Mouse (Mus musculus) urinary bladder, postnatal 4 days (tissue): ENCODE measurements at regions not wholly inside any gene's neighbourhood (a gene's known extent, or its start where the extent isn't known, plus 50 kb on each side); places are given as distances from the start of the nearest gene placed in this dataset.

Experiments
- DNase-seq, 2 experiments: peaks; one replicate each; pipeline ENCODE4 v3.0.0; 2021 to 2022; ENCODE audit warnings: low spot score in 2 of 2

- DNase-seq, result no peak
These were observed 51.1 kb upstream of the Adra1b start for GRCm38 (mm10) chr11:43952151-43952550.

DNA sequence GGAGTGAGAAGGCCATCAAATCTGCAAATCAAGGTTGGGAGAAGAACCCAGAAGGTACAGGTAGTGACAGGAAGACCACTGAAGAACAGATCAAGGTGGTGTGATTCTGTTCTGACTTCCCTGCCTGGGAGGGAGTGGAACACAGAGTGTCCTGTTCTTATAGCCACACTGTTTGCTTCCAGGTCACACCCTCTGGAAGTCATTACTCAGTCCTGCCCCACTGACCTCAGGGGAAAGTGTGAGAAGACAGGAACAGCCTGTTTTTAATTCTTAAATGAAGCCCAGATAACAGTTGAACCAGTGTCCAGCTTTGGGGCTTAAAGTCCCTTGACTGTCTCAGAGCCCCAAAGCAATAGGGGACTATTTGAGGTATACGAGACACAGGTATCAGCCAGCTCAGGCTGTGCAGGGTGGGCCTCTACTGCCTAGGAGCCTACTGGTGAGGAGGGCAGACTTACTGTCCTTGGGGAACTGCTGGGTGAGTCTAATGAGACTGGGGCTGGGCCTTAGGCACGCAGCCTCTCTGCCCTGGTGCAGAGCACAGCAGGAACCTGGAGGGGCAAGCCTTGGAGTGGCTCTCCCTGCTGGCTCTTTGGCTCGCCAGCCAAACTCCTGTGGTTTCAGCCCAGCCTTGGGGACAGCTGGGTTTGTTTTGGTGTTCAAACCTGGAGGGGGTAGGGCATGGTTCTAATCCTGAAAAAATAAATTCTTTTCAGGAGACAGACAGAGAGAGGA, 57.4 kb upstream of the Adra1b start:
- DNase-seq, result no peak

GRCm38 (mm10) chr11:43958976-43959315, 57.9 kb upstream of the Adra1b start:
- no peak for DNase-seq

DNA sequence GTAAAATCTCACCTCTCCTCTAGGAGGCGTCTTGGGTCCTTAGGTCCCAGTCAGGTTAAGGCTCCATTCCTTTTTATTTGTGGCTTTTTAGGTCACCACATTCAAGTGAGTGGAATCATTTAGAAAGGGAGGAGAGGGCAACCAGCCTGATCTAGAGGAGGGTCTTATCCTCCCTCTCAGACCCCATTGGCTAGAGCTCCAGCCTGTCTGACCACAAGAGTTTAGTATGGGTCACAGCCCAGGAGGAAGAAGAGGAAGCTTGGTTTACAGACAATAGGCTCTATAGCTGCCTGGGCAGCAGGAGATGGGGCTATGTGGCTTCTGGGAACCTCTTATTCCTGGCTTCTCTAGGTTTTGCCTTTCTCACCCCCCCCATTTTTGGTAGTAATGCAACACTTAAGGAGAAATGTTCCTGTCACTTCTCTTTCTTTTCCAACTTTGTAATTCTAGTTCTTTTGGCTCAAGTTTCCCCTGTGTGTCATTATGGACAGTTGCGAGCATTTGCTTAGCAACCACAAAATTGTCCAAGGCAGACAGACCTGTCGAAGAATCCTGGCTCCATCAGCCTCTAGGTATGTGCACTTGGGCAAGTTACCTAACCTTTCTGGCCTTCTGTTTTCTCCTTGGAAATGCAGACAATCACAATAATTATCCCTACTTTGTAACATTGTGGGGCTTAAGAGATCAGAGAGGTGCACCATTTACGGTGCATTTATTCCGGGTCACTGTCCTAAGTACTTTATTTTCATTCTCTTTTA, 59.5 kb upstream of the Adra1b start:
- no peak for DNase-seq

- no peak for DNase-seq
These were observed 60.5 kb upstream of the Adra1b start for GRCm38 (mm10) chr11:43961398-43962070.

- DNase-seq, result no peak
These were observed 66.8 kb upstream of the Adra1b start for GRCm38 (mm10) chr11:43967764-43968163.

- no peak for DNase-seq
These were observed 70.9 kb upstream of the Adra1b start for GRCm38 (mm10) chr11:43971886-43972285.

DNA sequence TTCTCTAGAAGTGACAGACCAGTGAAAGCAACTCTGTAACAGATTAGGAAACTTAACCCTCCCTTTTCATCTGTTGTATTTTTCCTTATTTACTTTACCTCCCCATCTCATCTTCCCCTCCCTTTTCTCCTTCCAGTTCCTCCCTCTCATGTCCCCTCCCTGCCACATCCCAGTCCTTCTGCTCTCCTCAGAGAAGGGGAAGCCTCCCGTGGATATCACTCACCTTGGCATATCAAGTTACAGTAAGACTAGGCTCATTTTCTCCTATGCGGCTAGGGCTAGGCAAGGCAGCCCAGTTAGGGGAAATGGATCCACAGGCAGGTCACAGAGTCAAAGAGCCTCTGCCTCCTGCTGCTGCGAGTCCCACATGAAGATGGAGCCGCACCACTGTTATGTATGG, 75.0 kb upstream of the Adra1b start:
- DNase-seq, result no peak

DNA sequence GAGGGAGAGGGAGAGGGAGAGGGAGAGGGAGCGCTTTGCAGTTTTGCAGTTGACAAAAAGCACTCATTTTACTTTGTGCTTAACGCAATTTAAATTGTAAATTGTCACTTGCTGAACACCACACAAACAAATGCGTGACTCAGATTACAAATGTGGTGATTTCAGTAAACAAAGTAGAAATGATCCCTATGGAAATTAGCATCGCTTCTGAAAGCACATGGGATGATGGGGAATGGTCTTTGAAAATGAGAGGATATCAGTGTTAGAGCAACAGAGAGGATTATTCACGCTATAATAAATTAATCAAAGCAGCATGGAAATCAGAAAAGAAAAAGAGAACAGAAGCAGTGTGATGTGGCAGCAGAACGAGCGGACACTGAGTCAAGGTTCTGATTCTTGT, 78.4 kb upstream of the Adra1b start:
- no peak for DNase-seq

DNA sequence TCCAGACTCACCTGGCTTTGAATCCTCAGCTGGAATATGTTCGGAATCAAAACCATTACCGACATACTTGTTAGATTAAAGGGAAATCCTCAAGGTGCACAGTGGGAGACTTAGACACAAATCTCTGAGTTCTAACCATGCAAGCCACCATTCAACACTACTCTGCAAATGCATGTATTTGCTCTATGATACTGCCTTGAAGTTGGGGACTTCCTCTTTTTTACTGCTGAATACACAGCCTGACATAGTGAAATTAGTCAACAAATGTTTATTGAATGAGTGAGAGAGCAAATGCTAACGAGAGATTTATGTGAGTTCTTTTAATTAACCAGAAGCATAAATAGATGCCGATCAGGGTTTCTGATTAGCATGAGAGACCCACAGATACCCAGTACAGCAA, 79.4 kb upstream of the Adra1b start:
- no peak for DNase-seq

DNA sequence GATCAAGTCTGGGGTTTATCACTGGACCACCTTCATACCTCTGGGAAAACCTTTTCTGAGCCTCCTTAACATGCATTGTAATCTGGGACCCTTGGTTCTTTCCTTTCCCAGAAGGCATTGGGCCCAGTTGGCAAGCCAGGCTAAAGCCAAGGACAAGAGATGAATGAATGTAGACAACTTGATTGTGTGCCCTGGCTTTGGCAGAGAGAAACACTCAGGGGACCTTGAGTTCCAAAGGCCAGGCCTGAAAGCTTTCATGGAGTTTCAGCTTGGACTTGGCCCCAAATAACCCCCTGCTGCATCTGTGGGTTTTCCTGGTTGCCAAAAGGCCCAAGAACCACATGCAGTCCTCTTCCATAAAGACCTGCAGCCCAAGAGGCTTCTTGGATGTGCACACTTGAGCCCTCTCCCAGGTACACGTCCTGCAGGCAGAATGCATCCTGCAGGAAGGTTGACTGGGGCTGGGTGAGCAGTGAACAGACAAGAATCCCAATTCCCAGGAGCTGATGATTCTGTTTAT, 89.0 kb upstream of the Adra1b start:
- DNase-seq, result no peak

DNA sequence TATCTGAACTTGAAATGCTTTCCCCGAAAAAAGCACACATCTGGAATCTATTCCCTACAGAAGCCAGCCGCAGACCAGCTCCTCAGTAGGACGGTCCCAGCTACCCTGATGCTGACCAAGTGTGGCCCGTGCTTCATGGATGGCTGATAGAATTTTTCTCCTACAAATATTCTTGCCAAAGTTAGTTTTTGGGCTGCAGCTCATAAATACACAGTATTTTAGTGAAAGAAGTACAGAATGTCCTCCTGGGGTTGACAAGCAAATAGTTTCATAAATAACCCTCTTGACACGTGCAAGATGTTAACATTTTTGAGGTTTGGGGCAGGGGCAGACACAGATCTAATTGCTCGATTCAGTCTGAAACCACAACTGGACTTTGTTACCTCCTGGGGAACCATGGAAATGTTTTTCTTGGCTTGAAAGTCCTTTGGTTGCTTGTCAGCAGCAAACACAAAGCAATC, 91.0 kb upstream of the Adra1b start:
- DNase-seq, result no peak

DNA sequence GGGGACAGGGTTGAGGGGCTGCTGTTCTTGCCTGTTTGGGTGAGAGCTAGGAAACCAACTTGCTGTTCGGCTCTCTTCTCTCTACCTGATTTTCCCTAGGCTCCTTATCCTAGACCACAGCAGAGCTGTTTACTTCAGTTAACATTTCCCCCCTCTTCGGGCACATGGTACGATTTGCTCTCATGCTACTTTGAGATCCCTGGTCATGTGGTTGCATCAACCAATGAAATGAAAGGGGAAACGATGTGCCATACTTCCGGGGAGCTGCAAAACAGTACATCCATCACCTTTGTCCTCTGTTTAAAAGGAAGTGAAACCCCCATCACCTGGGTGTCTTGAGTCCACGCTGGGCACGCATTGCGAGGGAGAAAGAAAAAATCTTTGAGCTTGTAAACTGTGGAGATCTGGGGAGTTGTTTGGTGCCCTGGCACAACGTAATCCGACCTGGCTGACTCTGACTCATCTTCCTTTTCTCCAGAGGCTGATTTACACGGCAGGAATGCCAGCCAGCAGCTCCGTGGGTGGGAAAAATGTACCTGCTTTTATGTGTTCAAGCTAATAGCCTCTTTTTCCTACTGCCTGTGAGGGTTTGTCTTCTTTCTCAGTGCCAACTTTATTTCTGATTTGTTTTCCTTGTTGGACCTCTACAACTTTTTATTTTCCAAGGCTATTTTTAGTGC, 97.2 kb upstream of the Adra1b start:
- DNase-seq, result no peak

DNA sequence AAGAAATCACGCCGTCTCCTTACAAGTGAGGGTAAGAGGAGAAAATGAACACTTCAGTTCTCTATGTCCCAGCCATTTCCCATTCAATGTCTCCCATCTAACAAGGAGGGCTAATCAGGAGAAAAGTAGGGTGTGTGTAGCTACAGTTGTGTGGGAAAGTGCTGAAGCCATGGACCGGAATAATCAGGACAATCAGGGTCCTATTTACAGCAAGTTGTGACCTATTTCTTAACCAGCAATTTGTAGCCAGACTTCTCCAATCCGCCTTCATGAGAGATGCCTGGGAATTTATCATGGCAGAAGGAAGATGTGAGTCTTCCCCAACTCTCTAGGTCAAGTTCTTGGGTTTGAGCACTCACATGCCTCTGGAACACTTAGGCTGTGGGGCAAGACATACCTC, 99.0 kb upstream of the Adra1b start:
- DNase-seq, result no peak

- no peak for DNase-seq
These were observed 101.0 kb upstream of the Adra1b start for GRCm38 (mm10) chr11:44001843-44002589.

- no peak for DNase-seq
These were observed 101.9 kb upstream of the Adra1b start for GRCm38 (mm10) chr11:44002716-44003522.

DNA sequence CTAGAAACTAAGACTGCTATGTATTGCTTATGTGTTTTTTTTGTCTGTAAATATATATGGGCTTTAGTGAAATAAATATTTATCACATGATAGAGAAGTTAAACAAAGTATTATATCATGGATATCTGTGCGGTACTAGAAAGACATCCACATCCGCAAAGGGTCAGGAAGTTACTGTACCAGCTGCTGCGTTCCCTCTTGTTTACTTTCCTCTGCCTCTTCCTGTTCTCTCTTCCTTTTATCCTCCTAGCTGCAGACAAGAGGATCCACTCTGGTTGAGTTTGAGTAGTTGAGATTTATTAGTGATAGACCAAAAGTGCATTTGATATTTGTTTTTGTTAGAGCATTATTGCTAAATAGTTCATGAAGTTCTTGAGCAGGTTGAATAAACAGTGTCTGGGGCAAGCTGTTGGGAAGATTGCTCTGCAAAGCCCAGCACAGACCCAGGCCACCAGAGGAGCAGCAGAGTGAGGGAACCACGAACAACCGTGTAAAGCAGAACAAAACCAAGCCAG, 106.6 kb upstream of the Adra1b start:
- DNase-seq, result no peak

DNA sequence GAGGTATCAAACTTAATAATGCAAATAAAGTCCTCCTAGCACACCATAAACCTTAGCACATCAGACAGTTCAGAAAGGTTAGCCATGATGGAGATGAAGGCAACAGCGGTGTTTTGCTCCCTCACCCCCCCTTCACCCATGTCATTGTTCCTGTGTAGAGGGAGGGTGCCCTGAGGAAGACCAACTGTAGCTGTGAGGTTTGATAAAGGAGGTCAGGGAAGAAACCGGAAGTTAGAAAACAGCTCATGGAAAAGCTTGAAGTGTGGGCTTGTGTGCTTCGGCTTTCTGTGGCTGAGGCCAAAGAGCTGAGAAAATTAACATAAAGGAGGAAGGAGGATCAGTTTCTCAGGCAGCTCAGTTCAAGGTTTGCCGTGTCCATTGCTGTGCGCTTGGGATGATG, 111.3 kb upstream of the Adra1b start:
- DNase-seq, result no peak

DNA sequence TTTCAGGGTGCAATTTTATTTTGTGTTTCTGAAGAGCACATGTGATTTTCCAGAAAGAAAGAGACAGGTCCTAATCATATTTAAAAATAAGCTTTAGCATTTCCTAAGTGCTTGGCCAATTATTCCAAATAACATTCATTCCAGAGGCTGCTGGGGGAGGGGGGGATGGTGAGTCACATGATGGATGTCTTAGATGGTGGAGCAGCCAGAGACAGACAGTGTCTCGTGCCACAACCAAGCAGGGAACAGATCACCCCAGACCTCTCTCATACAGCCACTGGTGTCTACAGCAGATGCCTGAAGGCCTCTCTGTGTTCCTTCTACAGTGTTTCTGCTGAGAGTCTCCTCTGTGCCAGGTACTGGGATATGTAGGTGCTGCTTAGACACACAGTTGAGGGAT, 112.8 kb upstream of the Adra1b start:
- no peak for DNase-seq

GRCm38 (mm10) chr11:44021638-44022037, 120.6 kb upstream of the Adra1b start:
- no peak for DNase-seq
